Mouse (Mus musculus): ENCODE measurements around the gene Lrba. TPM values are rescaled to one million over a fixed set of nuclear protein-coding genes. Genes with fewer than 3 reads are reported as not detected.

The Lrba gene
- polyA plus RNA-seq, 1 experiment from 2014 or later, result 9.3 TPM

DNA sequence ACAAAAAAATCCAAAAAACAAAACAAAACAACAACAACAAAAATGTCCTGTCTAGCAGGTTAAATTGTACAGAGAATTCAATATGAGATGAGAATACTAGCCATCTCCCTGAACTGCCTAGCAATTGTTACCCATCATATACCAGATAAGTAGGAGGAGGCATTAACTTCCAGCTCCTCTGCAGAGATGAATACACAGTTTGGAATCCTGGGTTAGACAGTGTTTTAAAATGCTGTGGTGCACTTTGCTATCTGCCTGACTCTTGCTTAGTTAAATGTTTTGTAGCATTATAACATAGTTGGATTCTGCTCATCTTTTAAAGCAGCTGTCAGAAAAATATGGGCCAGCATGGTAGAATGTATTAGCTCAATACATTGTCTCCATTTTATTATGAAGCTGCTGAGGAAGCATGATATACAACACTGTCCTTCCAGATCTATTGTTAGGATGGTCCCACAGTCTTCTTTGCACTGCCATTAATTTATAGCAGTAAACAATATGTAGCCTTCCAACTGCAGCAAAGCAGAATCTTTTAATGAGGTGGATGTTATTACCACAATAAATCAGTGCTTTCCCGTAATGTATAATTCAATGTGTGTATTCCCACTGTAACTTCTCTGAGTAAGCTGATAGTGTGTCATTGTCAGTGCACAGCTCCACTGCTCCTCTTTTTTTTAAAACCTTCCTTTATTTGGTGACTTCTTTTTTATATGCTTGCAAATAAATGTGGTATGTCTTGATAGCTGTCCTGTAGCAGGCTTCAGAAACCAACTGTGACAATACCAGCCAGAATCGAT, 414.3 kb downstream of the Lrba start:
- H3K27ac ChIP-seq, result no peak overlapping the region
- WGBS, result 77% methylated on average over 2 of the region's 2 CpGs

DNA sequence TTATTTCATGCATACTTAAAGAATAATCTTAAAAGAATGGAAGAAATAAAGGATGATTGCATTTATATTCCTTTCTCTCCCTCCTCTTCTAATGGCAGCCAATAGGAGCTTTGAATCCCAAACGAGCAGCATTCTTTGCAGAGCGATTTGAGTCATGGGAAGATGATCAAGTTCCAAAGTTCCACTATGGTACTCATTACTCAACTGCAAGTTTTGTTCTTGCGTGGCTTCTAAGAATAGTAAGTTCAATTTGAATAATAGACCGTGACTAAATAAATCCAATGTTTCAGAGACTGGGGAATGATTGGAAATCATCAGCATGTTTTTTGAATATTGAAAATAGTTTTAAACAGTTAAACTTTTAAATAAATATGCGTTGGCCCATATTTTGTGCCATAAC, 416.9 kb downstream of the Lrba start:
- H3K27me3 ChIP-seq, result no peaks in the 10 kb centered on the region
- H3K27ac ChIP-seq, result no peak overlapping the region
- no peak for ATAC-seq (ENCODE audit: insufficient number of reproducible peaks, insufficient read depth, low FRiP score, low TSS enrichment, low read depth)
- WGBS, result 84% methylated on average over 5 of the region's 5 CpGs
- no peak overlapping the region for H3K4me3 ChIP-seq (replicated peaks)
- H3K9me3 ChIP-seq, result peaks cover 2% of the 10 kb centered on the region; the same call in 1 of the 2 replicates
- H3K4me1 ChIP-seq (replicated peaks), result no peaks in the 10 kb centered on the region
- H3K4me2 ChIP-seq, result no peak overlapping the region
- H3K36me3 ChIP-seq, result peaks cover 13% of the 10 kb centered on the region
- H3K9ac ChIP-seq (replicated peaks), result no peak overlapping the region

More for the DNA sequence above, 414.3 kb downstream of the Lrba start:
- H3K9ac ChIP-seq (replicated peaks), result no peak overlapping the region
- H3K4me3 ChIP-seq (replicated peaks), result no peak overlapping the region
- ATAC-seq (ENCODE audit: insufficient number of reproducible peaks, insufficient read depth, low FRiP score, low TSS enrichment, low read depth), result no peak
- no peak overlapping the region for H3K4me2 ChIP-seq
- no peaks in the 10 kb centered on the region for H3K36me3 ChIP-seq
- no peaks in the 10 kb centered on the region for H3K9me3 ChIP-seq
- H3K4me1 ChIP-seq (replicated peaks), result no peaks in the 10 kb centered on the region
- H3K27me3 ChIP-seq, result no peaks in the 10 kb centered on the region

DNA sequence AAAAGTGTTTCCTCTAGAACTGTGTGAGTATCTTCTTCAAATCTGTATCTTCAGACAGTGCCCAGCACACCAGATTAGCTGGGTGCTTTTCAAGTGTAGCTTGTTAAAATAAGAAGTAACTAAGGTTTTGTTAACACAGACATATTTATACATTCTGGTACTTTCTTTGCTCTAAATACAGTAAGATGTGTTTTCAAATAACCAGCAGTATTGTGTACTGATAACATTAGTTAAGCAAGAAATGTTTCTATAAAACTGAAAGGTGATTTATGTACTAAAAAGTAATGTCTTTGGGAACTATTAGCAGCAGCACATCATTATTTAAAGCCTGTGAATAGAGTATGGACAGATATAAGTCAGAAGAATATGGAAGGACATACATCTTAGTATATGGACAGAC, 417.3 kb downstream of the Lrba start:
- Histone ChIP-seq H3K9ac (replicated peaks) (no peak overlapping the region), H3K36me3 (peaks cover 13% of the 10 kb centered on the region), H3K27me3 (no peaks in the 10 kb centered on the region), H3K9me3 (peaks cover 2% of the 10 kb centered on the region; the same call in 1 of the 2 replicates), H3K4me3 (replicated peaks) (no peak overlapping the region), H3K4me2 (no peak overlapping the region), H3K4me1 (replicated peaks) (no peaks in the 10 kb centered on the region), H3K27ac (no peak overlapping the region)
- no peak for ATAC-seq (ENCODE audit: insufficient number of reproducible peaks, insufficient read depth, low FRiP score, low TSS enrichment, low read depth)

DNA sequence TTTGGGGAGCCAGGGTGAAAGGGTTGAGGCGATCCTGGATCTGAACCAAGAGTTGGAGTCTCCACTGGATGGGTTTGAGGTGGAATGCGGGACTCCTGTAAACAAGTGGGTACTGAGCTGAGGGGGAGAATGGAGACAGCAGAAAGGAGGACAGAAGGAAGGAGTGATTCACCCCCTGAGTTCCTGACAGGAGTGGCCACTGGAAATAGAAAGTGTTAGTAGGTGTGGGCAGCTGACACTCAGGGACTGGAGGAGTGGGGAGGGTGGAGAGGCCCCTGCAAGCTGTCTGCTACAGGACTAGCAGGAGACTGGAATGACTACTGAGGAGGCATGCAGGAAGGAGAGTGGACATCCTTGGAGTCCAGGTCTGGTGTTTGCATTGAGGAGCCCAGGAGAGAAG, 422.3 kb downstream of the Lrba start:
- no peak overlapping the region for H3K4me3 ChIP-seq (replicated peaks)
- no peak overlapping the region for H3K27ac ChIP-seq
- peaks cover 2% of the 10 kb centered on the region; the same call in 1 of the 2 replicates for H3K9me3 ChIP-seq

DNA sequence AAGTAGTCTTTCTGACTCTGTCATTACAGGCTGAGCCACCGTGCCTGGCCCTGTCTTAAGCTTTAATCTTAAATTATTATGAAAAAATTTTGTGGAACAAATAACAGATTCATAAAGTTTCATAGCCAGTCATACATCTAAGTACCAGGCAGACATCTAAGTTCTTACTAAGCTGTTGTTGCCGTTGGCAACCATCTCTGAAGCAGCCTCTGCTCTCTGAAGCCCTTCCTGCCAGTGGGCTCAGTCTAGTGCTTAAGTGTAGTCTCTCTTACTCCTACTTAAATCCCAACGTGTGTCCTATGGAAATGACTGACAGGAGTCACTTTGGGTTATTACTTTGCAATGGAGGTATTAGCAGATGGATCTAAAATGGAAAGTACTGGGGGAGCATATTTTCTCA, 426.5 kb downstream of the Lrba start:
- H3K4me3 ChIP-seq (replicated peaks), result no peak overlapping the region
- ATAC-seq (ENCODE audit: insufficient number of reproducible peaks, insufficient read depth, low FRiP score, low TSS enrichment, low read depth), result no peak
- H3K4me2 ChIP-seq, result no peak overlapping the region
- H3K9me3 ChIP-seq, result no peaks in the 10 kb centered on the region
- H3K36me3 ChIP-seq, result no peaks in the 10 kb centered on the region
- H3K27ac ChIP-seq, result no peak overlapping the region
- no peaks in the 10 kb centered on the region for H3K4me1 ChIP-seq (replicated peaks)
- no peaks in the 10 kb centered on the region for H3K27me3 ChIP-seq
- H3K9ac ChIP-seq (replicated peaks), result no peak overlapping the region
- 68% methylated on average over 3 of the region's 3 CpGs for WGBS

More for the DNA sequence above, 422.3 kb downstream of the Lrba start:
- H3K9ac ChIP-seq (replicated peaks), result no peak overlapping the region
- H3K36me3 ChIP-seq, result peaks cover 13% of the 10 kb centered on the region
- H3K4me1 ChIP-seq (replicated peaks), result no peaks in the 10 kb centered on the region
- WGBS, result 65% methylated on average over 2 of the region's 2 CpGs
- H3K4me2 ChIP-seq, result no peak overlapping the region
- no peak for ATAC-seq (ENCODE audit: insufficient number of reproducible peaks, insufficient read depth, low FRiP score, low TSS enrichment, low read depth)
- no peaks in the 10 kb centered on the region for H3K27me3 ChIP-seq

DNA sequence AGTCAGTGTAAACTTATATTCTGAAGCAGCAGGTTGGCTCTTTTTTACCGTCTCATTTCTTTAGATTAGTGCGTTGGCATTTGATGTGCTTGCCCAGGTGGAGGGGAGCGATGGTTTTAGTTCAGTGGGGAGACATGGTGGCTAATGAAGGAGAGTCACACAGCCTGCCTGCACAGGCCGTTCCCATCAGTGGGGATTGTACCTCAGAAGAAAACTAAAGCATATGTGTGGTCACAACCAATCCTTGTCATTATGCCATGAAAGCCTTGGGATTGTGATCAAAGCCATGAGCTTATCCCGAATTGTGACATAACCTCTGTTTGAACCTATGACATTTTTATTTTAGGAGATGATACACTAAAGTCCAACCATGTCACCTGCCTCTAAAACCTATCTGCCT, 434.8 kb downstream of the Lrba start:
- Histone ChIP-seq H3K4me1 (replicated peaks) (no peaks in the 10 kb centered on the region), H3K36me3 (no peaks in the 10 kb centered on the region), H3K27ac (no peak overlapping the region), H3K4me2 (no peak overlapping the region), H3K9me3 (no peaks in the 10 kb centered on the region), H3K9ac (replicated peaks) (no peak overlapping the region), H3K4me3 (replicated peaks) (no peak overlapping the region), H3K27me3 (no peaks in the 10 kb centered on the region)
- 56% methylated on average over 5 of the region's 5 CpGs for WGBS
- ATAC-seq (ENCODE audit: insufficient number of reproducible peaks, insufficient read depth, low FRiP score, low TSS enrichment, low read depth), result no peak

DNA sequence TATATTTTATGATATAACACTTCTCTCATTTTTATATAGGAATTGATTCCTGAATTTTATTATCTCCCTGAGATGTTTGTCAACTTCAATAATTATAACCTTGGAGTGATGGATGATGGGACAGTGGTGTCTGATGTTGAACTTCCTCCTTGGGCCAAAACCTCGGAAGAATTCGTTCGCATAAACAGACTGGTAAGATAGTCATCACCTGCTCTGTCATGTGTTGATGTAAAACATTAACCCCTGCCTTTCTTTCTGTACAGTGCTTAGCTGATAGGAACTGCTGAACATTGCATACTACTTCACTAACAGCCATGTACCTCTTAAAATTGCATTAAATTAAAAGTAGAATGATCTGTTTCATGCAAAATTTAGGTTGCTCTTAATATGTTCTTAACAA, 439.9 kb downstream of the Lrba start:
- no peaks in the 10 kb centered on the region for H3K36me3 ChIP-seq
- no peak overlapping the region for H3K27ac ChIP-seq
- no peaks in the 10 kb centered on the region for H3K9me3 ChIP-seq
- H3K4me3 ChIP-seq (replicated peaks), result no peak overlapping the region
- H3K9ac ChIP-seq (replicated peaks), result no peak overlapping the region
- ATAC-seq (ENCODE audit: insufficient number of reproducible peaks, insufficient read depth, low FRiP score, low TSS enrichment, low read depth), result no peak
- H3K4me2 ChIP-seq, result no peak overlapping the region
- no peaks in the 10 kb centered on the region for H3K4me1 ChIP-seq (replicated peaks)
- 48% methylated on average over 3 of the region's 3 CpGs for WGBS
- no peaks in the 10 kb centered on the region for H3K27me3 ChIP-seq

DNA sequence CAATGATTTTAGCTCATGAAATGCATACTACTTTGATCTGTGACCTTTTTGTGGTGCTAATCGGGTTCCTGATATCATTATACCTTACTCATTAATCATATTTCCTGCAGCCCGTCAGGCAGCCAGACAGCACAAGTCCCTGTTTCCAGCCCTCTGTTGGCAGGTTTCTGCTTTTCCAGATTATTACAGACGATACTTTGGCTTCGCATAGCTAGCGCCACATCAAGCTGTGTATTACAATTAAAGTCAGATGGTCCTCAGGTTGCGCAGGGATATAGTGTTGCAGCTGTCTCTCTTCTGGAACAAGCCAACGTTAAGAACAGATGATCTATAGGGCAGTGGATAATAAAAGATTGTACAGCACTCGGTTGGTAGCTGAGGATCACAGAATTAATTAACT, 443.7 kb downstream of the Lrba start:
- no peaks in the 10 kb centered on the region for H3K36me3 ChIP-seq
- ATAC-seq (ENCODE audit: insufficient number of reproducible peaks, insufficient read depth, low FRiP score, low TSS enrichment, low read depth), result no peak
- H3K27me3 ChIP-seq, result no peaks in the 10 kb centered on the region
- H3K27ac ChIP-seq, result no peak overlapping the region
- H3K9ac ChIP-seq (replicated peaks), result no peak overlapping the region
- no peak overlapping the region for H3K4me2 ChIP-seq
- H3K4me3 ChIP-seq (replicated peaks), result no peak overlapping the region
- WGBS, result 18% methylated on average over 8 of the region's 8 CpGs
- H3K9me3 ChIP-seq, result no peaks in the 10 kb centered on the region
- H3K4me1 ChIP-seq (replicated peaks), result no peaks in the 10 kb centered on the region

DNA sequence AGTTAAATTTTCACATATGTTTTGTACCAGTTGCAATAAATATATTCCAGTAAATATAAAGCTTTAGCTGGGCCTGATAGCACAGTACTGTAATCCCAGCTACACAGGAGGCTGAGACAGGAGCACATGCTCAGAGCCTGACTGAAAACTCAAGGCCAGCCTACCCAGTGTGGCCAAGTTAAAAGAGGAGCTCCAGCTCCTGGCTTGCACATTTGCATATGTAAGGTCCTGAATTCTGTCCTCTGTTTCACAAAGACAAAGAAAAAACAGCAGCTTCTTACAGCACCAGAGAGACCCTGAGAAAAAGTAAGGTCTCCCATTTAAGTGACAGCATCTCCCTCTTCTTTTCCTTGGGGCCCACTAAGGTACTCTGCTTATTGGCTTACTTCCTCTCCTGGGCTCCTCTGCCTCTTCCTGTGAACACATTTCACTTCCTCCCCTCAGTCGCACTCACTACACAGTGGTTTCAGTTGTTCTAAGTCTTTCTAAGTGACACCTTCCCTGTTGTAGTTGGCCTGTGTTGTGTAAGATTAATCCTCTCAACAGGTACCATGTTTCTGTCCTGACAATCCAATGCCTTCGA, 453.2 kb downstream of the Lrba start:
- no peak for ATAC-seq (ENCODE audit: insufficient number of reproducible peaks, insufficient read depth, low FRiP score, low TSS enrichment, low read depth)
- Histone ChIP-seq H3K9me3 (no peaks in the 10 kb centered on the region), H3K27me3 (no peaks in the 10 kb centered on the region), H3K27ac (no peak overlapping the region), H3K4me2 (no peak overlapping the region), H3K36me3 (no peaks in the 10 kb centered on the region), H3K4me3 (replicated peaks) (no peak overlapping the region), H3K9ac (replicated peaks) (no peak overlapping the region), H3K4me1 (replicated peaks) (no peaks in the 10 kb centered on the region)
- 75% methylated on average over 2 of the region's 2 CpGs for WGBS

DNA sequence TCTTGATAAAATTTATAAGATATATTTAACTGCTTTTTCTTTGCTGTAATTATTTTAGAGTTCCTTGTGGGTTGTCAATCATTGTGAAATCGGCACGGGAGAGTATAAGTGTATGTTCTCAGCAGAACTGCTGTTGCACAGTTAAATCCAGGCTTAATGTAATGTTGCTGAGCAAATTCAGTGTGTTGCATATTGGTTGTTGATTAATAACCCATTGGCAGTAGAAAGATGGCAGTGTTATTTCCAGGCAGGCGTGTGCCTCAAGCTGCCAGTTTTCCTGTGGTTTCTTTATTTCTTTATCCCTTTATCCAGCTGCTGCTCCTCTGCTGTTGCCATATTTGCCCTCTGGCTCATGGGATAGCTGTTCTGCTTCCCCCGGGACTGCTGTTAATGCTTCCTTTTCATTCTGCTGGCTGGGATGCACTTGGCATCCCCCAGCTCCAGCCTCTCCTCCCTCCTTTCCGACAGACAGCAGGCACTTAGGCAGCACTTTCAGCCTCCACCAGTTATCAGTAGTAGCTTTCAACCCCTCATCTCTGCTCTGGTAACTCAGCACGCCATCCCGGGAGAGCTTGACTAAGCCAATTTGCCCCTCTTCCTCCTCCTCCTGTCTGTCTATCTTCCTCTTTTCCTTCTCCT, 463.2 kb downstream of the Lrba start:
- H3K9me3 ChIP-seq, result no peaks in the 10 kb centered on the region
- H3K27ac ChIP-seq, result no peak overlapping the region
- no peak for ATAC-seq (ENCODE audit: insufficient number of reproducible peaks, insufficient read depth, low FRiP score, low TSS enrichment, low read depth)
- no peak overlapping the region for H3K9ac ChIP-seq (replicated peaks)
- 49% methylated on average over 7 of the region's 7 CpGs for WGBS
- H3K4me2 ChIP-seq, result no peak overlapping the region
- H3K27me3 ChIP-seq, result no peaks in the 10 kb centered on the region
- no peak overlapping the region for H3K4me3 ChIP-seq (replicated peaks)
- peaks cover 10% of the 10 kb centered on the region; the same call in 1 of the 2 replicates for H3K4me1 ChIP-seq (replicated peaks)
- H3K36me3 ChIP-seq, result no peaks in the 10 kb centered on the region

DNA sequence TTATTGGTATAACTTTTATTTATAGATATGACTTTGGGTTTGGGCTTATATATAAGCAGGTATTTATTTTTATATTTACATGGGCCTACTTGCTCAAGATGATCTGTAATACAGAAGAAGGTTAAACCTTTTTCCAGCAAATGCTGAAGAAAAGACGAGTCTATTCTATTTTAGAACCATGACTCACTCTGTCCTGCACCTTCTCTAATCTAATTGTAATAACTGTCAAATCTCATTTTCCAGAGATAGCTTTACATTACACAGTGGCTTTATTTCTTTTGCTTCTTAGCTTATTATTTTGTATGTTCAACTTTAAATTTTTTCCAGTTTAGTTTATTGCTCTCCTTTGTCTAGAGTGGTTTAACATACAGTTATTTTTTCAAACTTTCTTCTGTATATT, 464.0 kb downstream of the Lrba start:
- Histone ChIP-seq H3K9me3 (no peaks in the 10 kb centered on the region), H3K9ac (replicated peaks) (no peak overlapping the region), H3K4me3 (replicated peaks) (no peak overlapping the region), H3K27me3 (no peaks in the 10 kb centered on the region), H3K4me1 (replicated peaks) (peaks cover 10% of the 10 kb centered on the region; the same call in 1 of the 2 replicates), H3K36me3 (no peaks in the 10 kb centered on the region), H3K4me2 (no peak overlapping the region), H3K27ac (no peak overlapping the region)
- WGBS, result 63% methylated on average over 1 of the region's 1 CpGs
- no peak for ATAC-seq (ENCODE audit: insufficient number of reproducible peaks, insufficient read depth, low FRiP score, low TSS enrichment, low read depth)
